Mouse (Mus musculus) right cerebral cortex, adult 2 months (tissue): ENCODE results near the gene Srsf7.
"Not testable (repeated sequence)": the region's sequence is repeated elsewhere in the genome, so short reads cannot be mapped to it uniquely, and the experiment has no call there.

Experiments
- DNase-seq, 2 experiments: peaks; one replicate each; pipeline ENCODE4 v3.0.0; 2021 to 2022; ENCODE audit warnings: low spot score in 2 of 2

Gene Srsf7

DNA sequence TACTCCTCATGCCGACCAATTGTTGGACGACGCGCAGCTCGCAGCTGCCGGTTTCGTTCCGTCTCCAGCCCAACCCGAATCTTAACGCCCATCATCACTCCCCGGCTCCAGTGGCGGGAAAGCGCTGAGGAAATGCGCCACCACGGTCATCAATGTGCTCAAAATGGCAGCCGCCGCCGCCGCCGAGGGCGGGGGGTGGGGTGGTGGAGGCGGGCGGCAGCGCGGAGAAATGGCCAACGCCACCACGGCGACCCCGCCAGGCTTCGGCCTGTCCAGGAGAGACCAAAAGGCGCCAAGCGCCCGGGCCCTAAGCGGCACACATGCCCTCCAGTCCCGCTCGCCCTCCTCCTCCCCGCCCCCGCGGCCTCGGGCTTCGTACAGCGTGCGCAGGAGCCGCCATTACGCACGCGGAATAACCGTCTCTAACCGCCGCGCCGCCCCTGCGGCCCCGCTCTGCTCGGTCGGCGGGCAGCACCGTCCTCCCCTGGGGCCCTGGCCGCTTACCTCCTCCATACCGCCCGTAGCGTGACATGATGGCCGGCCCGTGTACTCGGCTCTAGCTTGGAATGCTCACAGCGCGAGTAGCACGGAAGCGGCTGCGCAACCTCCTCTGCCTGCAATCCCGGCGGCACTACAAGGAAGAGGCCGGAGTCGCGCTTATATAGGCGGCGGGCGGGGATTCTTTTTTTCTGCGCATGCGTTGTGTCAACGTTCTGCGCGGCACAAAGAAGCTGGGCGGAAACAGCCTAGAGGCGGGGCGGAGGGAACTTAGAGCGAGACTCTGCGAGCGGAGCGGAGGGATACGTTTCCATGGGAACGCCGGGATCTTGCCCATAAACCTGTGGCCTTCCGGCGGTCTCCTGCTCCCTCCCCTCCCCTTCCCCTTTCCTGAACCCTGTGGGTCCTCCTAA, at the start of gene Srsf7, which contains the start of gene Ttc39d:
Gene Srsf7 (minus strand): TSS at position 637 of the 911 bp plus-strand sequence.
Gene Ttc39d (plus strand): TSS at position 790 of the 911 bp plus-strand sequence.
- DNase-seq: peak; percentile 98 to 99

DNA sequence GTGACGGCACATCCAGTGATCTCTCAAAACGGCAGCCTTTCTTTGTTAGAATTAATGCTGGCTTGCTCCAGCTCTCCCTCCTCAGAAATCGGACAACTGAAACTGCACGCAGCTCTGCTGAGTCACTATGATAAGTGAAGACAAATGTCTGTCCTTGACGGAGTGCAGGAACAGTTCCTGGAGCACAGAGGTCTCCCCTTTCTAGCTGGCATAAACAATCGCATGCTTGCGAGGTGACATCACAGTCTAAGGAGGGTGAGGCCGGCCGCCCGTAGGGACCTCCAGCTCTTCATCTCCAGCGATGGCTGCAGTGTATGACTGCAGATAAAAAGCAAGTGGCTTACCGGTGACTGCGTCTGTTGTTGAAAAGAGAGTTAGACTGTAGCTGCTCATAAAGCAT, 48.1 kb upstream of the Srsf7 start:
- no peak for DNase-seq

DNA sequence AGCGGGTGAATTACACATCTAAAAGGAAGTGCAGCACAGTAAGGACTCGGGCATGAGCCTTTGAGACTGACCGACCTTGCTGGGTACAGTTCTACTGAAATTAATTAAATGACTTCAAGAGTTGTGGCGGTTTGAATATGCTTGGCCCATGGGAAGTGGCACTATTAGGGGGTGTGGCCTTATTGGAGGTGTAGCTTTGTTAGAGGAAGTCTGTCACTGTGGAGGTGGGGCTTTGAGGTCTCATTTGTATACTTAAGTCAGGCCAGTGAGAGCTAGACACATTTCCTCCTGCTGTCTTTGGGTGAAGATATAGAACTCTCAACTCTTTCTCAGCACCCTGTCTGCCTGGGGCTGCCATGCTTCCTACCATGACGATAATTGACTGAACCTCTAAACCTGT, 47.3 kb upstream of the Srsf7 start:
- no peak for DNase-seq

DNA sequence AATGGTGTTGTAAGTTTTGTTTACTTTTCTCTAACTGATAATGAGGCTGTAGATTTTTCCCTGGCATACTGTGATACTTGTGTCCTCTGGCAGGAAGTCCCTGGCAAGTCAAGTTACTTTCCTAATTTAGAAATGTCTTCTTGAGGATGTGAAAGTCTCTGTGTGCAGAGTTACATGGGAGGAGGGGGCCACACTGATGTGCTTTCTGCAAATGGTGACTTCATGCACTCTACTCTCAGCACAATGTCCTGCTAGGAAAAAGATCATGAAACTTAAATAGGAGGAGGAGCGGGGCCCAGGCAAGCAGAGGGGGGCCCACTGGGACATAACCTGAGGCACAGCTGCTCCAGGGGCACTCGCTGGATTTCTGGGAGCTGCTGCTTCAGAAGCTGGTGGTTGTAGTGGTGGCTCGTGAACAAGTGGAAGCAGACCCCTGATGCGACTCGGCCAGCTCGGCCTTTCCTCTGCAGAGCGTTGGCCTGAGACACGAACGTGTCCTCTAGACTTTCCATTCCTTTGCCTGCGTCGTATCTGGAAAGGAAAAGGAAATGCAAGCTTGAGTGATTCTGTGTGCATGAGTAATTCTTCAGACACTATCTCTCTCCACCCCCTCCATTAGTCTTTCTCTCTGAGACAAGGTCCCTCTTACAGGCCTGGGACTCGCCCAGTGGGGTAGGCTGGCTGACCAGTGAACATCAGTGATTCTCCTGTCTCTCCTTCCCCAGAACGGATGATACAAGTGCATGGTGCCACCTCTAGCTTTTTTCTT, 45.8 kb upstream of the Srsf7 start:
- DNase-seq: no peak

DNA sequence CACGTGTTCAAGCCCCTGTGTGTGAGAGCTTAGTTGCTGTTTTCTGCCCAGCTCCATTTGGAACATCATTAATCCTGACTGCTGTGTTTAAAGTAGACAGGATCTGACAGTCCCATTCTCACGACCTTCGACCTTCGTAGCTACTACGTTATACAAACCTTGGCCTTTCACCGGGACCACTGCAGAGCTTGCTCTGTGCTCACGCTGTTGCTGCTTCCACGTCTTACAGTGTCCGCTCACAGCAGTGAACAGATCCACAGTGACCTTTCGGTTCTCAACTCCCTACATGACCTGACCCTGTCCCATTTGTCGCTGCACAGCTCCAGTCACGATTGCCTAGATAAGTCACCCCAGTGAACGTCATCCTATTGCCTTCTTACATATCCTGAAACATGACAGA, 36.0 kb upstream of the Srsf7 start:
- no peak for DNase-seq

DNA sequence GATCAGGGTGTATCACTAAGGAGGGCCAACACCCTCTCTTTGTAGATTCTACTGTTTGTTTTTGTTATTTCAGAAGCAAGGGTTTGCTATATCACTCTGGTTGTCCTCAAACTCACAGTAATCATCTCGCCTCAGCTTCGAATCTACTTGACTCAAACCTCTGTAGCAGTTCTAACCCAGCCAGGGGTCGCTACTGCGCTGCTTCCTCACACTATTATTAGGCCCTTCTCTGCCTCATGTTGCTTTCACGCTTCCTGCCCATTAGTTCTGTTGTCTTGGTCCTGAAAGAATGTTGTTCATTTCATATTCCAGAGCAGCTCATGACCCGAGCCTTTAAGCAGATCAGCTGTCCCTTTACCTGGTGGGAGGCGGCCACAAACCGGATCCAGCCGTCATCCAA, 34.5 kb upstream of the Srsf7 start:
- no peak for DNase-seq

DNA sequence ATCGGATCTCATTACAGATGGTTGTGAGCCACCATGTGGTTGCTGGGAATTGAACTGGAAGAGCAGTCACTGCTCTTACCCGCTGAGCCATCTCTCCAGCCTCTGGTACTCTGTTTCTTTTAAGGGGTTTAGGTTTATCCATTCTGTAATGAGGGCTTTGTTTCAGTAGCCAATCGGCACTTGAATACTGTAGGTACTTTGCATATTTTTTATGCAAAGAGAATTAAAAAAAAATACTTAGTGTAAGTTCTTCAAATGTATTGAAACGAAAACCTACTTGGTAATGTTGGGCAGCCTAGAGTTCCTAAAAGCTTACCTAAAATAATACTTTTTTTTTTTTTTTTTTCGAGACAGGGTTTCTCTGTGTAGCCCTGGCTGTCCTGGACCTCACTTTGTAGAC, 30.4 kb upstream of the Srsf7 start:
- DNase-seq: no peak

DNA sequence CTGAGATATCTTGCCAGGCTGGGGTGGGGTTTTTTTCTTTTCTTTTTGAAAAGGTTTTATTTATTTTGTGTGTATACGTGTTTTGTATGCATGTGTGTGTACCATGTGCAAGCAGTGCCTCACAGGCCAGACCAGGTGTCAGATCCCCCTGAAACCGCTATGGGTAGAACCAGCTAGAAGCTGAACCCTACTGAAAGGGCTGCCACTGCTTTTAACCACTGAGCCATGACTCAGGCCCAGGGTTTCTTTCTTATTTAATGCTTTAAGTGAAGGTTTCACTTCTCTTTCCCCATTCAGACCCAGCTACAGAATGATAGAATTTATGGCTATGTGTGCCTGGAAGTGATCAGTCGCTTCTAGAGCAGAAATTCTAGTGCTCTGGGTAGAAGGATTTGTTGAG, 29.7 kb upstream of the Srsf7 start:
- DNase-seq: no peak

DNA sequence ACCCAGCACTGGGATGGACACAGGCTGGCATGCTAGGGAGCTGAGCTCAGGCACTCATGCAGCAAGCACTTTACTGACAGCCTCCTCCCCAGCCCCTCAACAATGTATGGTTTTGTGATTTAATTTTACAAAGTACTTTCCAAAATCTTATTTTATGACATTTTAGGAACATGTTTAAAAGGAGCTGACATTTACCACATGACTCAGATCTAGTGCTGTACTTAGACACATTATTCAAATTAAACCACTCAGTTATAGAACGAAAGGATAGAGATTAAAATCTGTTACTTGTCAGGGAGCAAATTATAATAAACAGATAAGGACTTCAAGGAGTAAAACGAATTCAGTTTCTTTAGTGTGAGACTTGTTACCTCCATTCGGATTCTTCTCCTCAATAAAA, 28.4 kb upstream of the Srsf7 start:
- DNase-seq: peak in 1 of 2 experiments; percentile 27

DNA sequence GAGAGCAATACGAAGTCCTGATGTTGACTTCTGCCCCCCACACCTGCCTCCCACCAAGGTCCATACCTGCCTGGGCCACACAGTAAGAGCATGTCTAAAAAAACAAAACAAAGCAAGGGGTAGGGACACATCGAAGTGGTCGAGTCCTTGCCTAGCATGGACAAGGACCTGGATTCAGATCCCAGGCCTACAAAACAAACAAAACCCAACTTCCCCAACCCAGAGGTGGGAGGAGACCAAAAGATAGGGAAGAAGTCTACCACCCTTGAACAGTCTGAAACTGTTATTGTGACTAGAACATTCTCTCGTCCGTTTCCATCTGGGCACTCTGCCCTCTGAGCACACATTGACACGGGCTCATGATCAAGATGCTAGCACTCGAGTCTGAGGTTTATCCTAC, 27.3 kb upstream of the Srsf7 start:
- DNase-seq: no peak

DNA sequence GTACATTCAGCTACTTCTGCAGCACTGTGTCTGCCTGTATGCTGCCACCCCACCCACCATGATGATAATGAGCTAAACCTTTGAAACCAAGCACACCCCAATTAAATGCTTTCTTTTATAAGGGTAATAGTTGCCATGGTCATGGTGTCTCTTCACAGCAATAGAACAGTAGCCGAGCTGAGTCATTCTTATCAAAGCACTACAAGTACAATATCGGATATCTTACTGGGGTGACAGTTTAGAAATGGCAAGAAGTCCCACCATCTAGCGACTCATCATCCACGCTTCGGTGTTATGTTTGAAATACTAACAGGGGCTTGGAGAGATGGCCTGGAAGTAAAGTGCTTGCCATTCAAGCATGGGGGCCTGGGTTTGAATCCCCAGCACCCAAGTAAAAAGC, 26.7 kb upstream of the Srsf7 start:
- no peak for DNase-seq

DNA sequence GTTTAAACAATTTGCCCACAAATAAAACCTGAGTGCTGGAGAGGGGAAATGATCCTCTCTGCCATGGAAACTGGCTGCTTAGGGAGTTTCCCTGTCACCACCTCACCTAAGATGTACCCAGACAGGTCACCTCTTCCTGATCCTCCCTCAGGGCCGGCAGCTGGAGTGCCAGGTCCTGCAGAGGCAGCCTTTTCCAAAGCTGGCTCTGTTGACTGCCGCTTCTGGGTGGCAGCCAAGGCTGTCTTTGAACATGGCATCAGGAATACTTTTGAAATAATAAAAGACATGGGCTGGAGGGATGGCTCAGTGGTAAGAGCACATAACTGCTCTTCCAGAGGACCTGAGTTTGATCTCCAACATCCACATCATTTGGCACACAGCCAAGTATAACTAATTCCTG, 22.3 kb upstream of the Srsf7 start:
- DNase-seq: no peak

DNA sequence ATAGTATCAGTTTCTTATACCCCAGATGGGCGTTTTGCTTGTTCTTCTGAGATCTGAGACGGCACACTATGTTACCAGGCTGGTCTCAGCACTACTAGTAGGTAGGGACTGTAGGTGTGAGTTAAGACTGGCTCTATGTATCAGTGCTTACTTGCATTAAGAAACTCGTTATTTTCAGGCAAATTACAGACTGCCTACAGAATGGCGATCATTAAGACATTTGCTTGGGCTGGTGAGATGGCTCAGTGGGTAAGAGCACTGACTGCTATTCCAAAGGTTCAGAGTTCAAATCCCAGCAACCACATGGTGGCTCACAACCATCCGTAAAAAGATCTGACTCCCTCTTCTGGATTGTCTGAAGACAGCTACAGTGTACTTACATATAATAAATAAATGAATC, 18.0 kb upstream of the Srsf7 start:
- DNase-seq: not testable (repeated sequence)

DNA sequence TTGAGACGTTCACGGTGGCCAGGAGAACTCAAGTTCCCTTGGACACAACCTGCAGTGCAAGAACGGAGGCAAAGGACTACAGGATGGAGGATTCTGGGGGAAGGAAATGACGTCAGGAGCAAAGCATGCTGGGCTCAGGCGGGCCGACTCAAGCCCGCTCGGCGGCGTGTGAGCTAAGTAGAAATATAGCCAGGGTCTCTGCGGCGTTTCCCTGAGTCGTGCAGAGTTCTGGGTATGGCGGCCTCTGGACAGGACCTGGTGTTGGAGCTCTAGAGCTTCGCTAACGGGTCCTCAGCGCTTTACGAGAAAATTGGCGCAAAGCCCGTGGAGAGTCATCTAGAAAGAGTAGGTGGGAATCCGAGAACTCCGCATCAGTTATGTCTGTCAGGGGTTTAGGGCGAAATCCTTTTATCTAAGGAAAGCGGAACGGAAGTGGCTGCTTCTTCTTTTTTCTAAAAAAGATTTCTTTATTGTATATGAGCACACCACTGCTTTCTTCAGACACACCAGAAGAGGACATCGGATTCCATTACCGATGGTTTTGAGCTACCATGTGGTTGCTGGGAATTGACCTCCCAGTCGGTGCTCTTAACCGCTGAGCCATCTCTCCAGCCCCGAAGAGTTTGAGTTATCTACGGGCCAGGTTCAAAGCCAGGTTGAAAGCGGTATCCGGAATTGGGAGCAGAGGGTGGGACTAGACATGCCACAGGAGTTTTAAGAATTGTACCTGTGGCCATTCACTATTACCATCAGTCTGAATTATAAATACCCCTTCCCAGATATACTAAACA, 17.4 kb upstream of the Srsf7 start, which contains the start of gene Gemin6:
Gene Gemin6 (plus strand): TSS at position 116 of the 791 bp plus-strand sequence.
- peak; percentile 87 to 91 for DNase-seq

DNA sequence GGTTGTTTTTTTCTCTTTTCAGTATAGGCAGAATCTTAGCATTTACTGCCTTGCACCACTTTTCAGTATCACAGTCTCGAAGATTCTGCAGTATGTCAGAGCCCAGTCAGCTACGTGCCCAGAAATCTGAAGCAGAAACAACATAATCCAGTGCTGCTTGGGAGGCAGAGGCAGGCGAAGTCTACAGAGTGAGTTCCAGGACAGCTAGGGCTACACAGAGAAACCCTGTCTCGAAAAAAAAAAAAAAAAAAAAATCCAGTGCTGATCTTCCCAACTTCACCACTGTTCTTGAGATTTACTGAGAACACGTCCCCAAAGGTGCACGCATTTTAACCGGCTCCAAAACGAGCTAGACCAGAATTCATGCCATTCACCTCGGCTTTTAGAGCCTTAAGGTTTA, 16.7 kb upstream of the Srsf7 start:
- DNase-seq: no peak

DNA sequence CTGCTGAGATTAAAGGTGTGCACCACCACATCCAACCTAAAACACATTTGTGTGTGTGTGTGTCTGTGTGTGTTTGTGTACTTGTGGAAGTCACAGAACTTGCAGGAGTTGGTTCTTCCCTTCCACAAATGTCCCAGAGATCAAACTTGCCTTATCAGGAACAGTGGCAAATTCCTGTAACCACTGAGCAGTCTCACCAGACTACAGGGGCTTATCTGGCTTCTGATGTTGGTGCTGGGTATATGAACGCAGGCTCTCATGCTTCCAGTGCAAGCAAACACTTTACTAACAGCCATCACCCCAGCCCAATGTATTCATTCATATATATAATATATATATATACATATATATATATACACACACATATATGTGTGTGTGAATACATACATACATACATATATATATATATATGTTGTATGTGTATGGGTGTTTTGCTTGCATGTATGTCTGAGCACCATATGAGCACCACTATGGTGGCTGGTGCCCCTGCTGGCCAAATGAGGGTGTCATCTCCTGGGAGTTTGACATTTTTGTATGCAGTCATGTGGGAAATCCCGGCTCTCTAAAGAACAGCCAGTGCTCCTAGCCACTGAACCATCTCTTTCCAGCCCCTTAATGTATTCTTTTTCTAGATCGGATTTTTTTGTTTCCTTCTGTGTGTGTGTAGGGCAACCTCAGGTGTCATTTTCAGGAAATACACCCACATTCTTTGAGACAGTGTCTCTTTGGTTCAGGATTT, 15.0 kb upstream of the Srsf7 start:
- no peak for DNase-seq

DNA sequence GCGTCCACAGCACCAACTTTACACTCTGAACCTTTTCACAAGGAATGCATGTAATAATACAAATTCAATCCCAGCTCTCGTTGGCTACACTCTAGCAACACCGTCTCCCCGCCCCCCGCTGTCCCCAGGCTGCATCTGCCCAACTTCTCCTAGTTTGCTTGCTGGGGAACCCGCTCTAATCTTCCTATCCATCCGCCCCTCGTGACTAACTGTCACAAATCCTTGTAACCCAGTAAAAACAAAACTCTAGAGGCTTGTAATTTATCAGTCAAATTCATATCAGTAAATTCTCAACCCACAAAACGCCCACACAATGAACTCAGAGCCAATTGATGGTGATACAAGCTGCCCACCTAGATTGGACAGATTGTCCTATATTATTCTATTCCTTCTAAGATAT, 14.1 kb upstream of the Srsf7 start:
- DNase-seq: no peak

DNA sequence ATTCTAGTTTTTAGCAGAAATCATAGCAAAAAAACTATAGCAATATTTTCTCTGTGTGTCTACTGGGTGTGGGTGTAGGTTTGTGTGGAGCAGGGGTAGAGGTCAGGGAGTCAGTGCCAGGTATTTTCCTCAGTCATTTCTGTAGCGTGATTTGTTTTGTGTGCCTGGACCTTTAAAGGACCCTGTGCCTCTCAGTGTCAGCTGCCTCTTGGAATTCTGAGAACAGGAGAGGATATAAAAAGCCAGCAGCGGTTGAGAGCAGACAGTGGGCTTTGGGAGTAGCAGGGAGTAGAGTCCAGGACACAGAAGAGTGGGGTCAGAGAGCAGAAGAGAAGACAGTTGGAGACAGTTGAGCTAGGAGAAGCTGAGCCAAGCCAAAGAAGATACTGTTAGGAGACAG, 13.0 kb upstream of the Srsf7 start:
- no peak for DNase-seq

DNA sequence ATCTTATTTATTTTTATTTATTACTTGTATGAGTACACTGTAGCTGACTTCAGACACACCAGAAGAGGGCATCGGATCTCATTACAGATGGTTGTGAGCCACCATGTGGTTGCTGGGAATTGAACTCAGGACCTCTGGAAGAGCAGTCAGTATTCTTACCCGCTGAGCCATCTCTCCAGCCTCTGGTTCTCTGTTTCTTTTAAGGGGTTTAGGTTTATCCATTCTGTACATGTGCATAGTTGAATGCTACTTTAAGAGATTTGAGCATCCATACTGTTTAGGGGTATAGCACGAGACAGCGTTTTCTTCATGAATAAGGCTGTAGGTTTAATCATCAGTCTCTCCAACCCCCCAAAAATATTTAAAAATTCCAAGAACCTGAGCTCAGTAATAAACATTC, 6.9 kb upstream of the Srsf7 start:
- DNase-seq: not testable (repeated sequence)

DNA sequence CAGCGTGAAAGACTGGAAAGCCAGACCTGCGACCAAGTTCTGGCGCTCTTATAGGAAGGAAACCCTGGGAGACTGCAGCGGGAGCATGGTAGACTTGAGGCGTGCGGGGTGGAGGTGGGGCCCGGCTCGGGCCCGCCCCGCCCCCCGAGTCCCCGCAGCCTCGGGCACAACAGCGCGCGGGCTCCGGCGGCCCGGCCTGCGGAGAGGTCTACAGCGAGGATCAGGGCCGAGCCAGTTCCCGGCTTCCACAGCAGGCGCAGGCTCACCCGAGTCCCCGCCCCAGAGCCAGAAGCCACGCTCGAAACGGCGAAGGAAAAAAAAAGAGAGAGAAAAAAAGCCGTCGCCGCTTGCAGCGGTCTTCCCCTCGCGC, 821 bp downstream of the Srsf7 start:
- no peak for DNase-seq

DNA sequence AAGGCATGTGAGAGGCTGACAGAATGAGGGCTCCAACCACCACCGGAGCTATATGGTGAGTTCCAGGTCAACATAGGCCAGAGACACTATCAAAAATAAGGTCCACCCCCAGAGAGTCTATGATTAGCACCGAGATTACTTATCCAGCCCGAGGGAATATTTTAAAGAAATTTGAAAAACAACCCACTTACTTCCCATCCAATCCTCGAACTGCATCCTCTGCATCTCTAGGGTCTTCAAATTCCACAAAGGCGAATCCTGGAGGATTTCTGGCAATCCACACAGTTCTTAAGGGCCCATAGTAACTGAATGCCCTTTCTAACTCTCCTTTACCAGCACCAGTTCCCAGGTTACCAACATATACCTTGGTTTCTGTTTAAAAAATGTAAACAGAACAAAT, 1.4 kb downstream of the Srsf7 start:
- no peak for DNase-seq
